Mouse (Mus musculus) heart, postnatal 0 days (tissue): ENCODE measurements around the gene Otc. TPM values are rescaled to one million over a fixed set of nuclear protein-coding genes. Genes with fewer than 3 reads are reported as not detected.

ENCODE experiments used
- ATAC-seq: fragments of 200-750 bp; cut with Nextera tagmentation; 2 replicates; pipeline ENCODE4 v1.8.0; 2017; ENCODE audit warnings: low read depth, moderate number of reproducible peaks, moderate library complexity; ENCODE audit not compliant: insufficient read depth
- DNase-seq: peaks from one replicate; pipeline ENCODE4 v3.0.0-alpha.2; 2016; ENCODE audit warnings: low spot score
- H3K27ac ChIP-seq: fragments of 300-500 bp; sonication (generic); 2 replicates; pipeline ENCODE4 v1.5.1; 2014; ENCODE audit warnings: low read depth, mild to moderate bottlenecking
- H3K27me3 ChIP-seq: fragments of 300-500 bp; sonication (generic); 2 replicates; pipeline ENCODE4 v1.6.1; 2014; ENCODE audit warnings: low read length, mixed read lengths; ENCODE audit not compliant: control insufficient read depth, insufficient read depth
- H3K36me3 ChIP-seq: fragments of 300-500 bp; sonication (generic); replicated peaks from 2 replicates; pipeline ENCODE4 v1.6.1; 2014; ENCODE audit warnings: low read length, mixed read lengths; ENCODE audit not compliant: control insufficient read depth, insufficient read depth
- H3K4me1 ChIP-seq: fragments of 300-500 bp; sonication (generic); 2 replicates; pipeline ENCODE4 v1.6.1; 2014; ENCODE audit warnings: antibody characterized with exemption; ENCODE audit not compliant: control insufficient read depth, insufficient read depth
- H3K4me2 ChIP-seq: fragments of 300-500 bp; sonication (generic); 2 replicates; pipeline ENCODE4 v1.6.1; 2014; ENCODE audit warnings: low read depth, mild to moderate bottlenecking, low read length, moderate library complexity
- H3K4me3 ChIP-seq: fragments of 300-500 bp; sonication (generic); 2 replicates; pipeline ENCODE4 v1.5.1; 2014; ENCODE audit warnings: low read depth, low read length
- H3K9ac ChIP-seq: fragments of 300-500 bp; sonication (generic); replicated peaks from 2 replicates; pipeline ENCODE4 v1.6.1; 2014; ENCODE audit warnings: low read depth, low read length, mixed read lengths
- H3K9me3 ChIP-seq: fragments of 300-500 bp; sonication (generic); replicated peaks from 2 replicates; pipeline ENCODE4 v1.6.1; 2016; ENCODE audit warnings: low read length; ENCODE audit not compliant: control insufficient read depth
- CTCF ChIP-seq: IDR thresholded peaks from 2 replicates; pipeline ENCODE4 v1.5.1; 2016; ENCODE audit warnings: antibody characterized with exemption, control low read depth, low read depth
- EP300 ChIP-seq: IDR thresholded peaks from 2 replicates; pipeline ENCODE4 v1.6.1; 2016; ENCODE audit warnings: antibody characterized with exemption, low read depth
- WGBS: fragments of 180-500 bp; shearing (Covaris S2); extraction: QIAGEN DNeasy Blood & Tissue Kit; methylation state at CpG from one replicate; pipeline ENCODE4 v1.1.7; 2014; 5-methylcytosine and 5-hydroxymethylcytosine counted together
- polyA plus RNA-seq: library from polyadenylated mRNA; unstranded; fragments of >200 nt; fragmentation: Nextera tagmentation; extraction: Ambion mirVana; gene quantifications from 2 replicates; pipeline ENCODE4 v1.2.1, GENCODE M21; 2015
- total RNA-seq: library from RNA; depleted of rRNA; stranded (reverse); fragments of >200 nt; gene quantifications from 2 replicates; pipeline ENCODE4 v1.2.3, GENCODE M21; 2014; ENCODE audit warnings: low replicate concordance

Gene Otc
- total and polyA plus RNA-seq, 2 experiments from 2014 or later: not detected

- Histone ChIP-seq H3K27me3 (no peaks in the 10 kb centered on the region), H3K36me3 (no peaks in the 10 kb centered on the region), H3K9ac (no peak overlapping the region), H3K9me3 (no peaks in the 10 kb centered on the region), H3K4me2 (no peak overlapping the region), H3K4me3 (no peak overlapping the region), H3K4me1 (no peaks in the 10 kb centered on the region), H3K27ac (no peak overlapping the region)
- WGBS: 56% methylated on average over 2 of the region's 2 CpGs
- TF ChIP-seq EP300 (no peak), CTCF (peak; percentile 14; the same call in 1 of the 2 replicates)
- ATAC-seq: no peak
- no peak for DNase-seq
Measured at GRCm38 (mm10) chrX:10233051-10233450, 19.1 kb upstream of the Otc start.

DNA sequence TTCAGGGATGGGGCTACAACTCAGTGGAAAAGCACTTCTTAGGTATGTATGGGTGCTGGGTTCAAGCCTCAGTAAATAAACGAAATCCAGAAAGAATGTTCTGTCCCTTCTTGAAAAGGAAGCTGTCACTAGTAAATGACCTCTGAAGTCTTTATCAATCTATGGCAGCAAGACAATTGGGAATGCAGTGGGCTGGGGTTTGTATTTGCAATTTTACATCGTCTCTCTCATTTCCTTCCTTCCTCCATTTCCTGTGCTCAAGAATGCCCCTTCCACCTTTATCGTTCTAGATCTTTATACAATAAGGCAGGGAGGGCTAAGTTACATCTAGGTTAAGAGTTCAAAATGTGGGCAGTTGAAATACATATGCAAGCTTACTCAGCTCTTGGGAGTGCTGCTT, 17.5 kb upstream of the Otc start:
- no peak for ATAC-seq
- H3K36me3 ChIP-seq: no peaks in the 10 kb centered on the region
- H3K4me3 ChIP-seq: no peak overlapping the region
- 50% methylated on average over 3 of the region's 3 CpGs for WGBS
- no peaks in the 10 kb centered on the region for H3K4me1 ChIP-seq
- no peak for DNase-seq
- no peak for TF ChIP-seq EP300
- TF ChIP-seq CTCF: no peak
- H3K27ac ChIP-seq: no peak overlapping the region
- no peaks in the 10 kb centered on the region for H3K27me3 ChIP-seq
- no peaks in the 10 kb centered on the region for H3K9me3 ChIP-seq
- H3K9ac ChIP-seq: no peak overlapping the region
- H3K4me2 ChIP-seq: no peak overlapping the region

DNA sequence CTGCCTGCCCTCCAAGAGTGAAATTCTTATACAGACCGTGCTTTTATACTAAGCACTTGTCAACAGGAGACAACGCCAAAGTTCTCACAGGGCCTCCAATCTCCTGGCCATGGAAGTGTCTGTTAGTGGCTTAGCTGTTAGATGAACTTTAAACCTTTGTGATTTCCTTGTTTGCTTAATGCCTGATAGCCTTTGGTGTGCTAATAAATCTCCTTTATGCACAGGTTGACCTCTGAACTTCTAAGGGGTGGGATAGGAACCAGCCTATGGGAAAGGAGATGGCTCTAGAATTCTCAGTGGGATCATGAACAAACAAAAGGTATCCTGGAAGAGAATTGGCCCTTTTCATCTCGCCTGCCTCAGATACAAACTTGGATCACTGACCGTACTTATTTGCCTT, 12.6 kb upstream of the Otc start:
- Histone ChIP-seq H3K9ac (no peak overlapping the region), H3K4me2 (no peak overlapping the region), H3K27me3 (no peaks in the 10 kb centered on the region), H3K9me3 (no peaks in the 10 kb centered on the region), H3K4me3 (no peak overlapping the region), H3K36me3 (no peaks in the 10 kb centered on the region), H3K4me1 (no peaks in the 10 kb centered on the region), H3K27ac (no peak overlapping the region)
- no peak for TF ChIP-seq CTCF
- TF ChIP-seq EP300: no peak
- WGBS: 54% methylated on average over 4 of the region's 4 CpGs
- DNase-seq: no peak
- no peak for ATAC-seq

DNA sequence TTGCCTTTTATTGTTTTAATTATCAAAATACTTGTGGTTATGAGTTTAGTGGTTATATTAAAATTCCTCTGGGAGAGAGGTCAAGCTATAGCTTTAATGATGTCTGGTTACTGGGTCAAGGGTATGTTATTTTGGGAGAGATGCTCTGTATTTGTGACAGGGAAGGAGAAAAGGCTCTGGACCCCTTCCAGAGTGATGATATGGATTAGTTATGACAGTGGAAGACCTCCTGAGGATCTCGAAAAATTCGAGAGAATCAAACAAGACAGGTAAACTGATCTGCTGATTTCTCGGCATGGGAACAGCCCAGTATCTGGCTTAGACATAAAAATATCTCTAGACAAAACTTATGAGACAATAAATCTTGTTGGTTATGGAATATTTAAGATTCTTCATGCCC, 8.2 kb upstream of the Otc start:
- Histone ChIP-seq H3K4me2 (no peak overlapping the region), H3K4me3 (no peak overlapping the region), H3K36me3 (no peaks in the 10 kb centered on the region), H3K4me1 (no peaks in the 10 kb centered on the region), H3K9ac (no peak overlapping the region), H3K9me3 (no peaks in the 10 kb centered on the region), H3K27me3 (no peaks in the 10 kb centered on the region), H3K27ac (no peak overlapping the region)
- DNase-seq (no peak), ATAC-seq (no peak)
- TF ChIP-seq EP300 (no peak), CTCF (no peak)
- WGBS: 69% methylated on average over 3 of the region's 3 CpGs

DNA sequence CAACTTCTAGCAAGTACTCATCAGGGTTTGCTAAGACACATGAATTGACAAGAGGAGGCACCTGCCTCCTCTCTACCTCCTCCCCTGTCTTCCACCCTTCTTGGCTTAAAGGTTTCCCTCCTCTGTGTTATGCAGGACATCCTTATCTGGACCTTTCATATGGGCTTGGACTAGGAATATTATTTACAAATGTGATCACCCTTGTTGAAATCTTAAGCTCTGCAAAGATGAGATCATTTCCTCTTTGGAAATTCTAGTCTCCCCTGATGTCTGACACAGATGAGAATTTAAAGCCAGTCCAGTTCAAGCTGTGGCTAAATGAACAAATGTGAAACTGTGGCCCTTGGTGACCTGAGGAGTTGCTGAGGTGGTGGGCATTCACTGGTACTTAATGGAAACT, 748 bp upstream of the Otc start:
- ATAC-seq (no peak), DNase-seq (no peak)
- H3K9ac ChIP-seq: no peak overlapping the region
- TF ChIP-seq CTCF: no peak
- TF ChIP-seq EP300: no peak
- no peaks in the 10 kb centered on the region for H3K27me3 ChIP-seq
- no peak overlapping the region for H3K27ac ChIP-seq
- no peak overlapping the region for H3K4me2 ChIP-seq
- H3K4me3 ChIP-seq: no peak overlapping the region
- no peaks in the 10 kb centered on the region for H3K36me3 ChIP-seq
- no peaks in the 10 kb centered on the region for H3K9me3 ChIP-seq
- no peaks in the 10 kb centered on the region for H3K4me1 ChIP-seq

- WGBS: 50% methylated on average over 1 of the region's 1 CpGs
Measured at GRCm38 (mm10) chrX:10257774-10258173, 5.7 kb downstream of the Otc start.

More at GRCm38 (mm10) chrX:10257774-10258173, 5.7 kb downstream of the Otc start:
- ATAC-seq (peak; percentile 39; the same call in 1 of the 2 replicates), DNase-seq (peak; percentile 22)
- H3K4me3 ChIP-seq: no peak overlapping the region
- H3K4me2 ChIP-seq: no peak overlapping the region
- peak; percentile 66; the same call in 1 of the 2 replicates for TF ChIP-seq EP300
- no peak for TF ChIP-seq CTCF
- H3K9ac ChIP-seq: no peak overlapping the region
- no peaks in the 10 kb centered on the region for H3K27me3 ChIP-seq
- peak overlapping the region; percentile 61 for H3K27ac ChIP-seq
- H3K4me1 ChIP-seq: no peaks in the 10 kb centered on the region
- no peaks in the 10 kb centered on the region for H3K9me3 ChIP-seq
- no peaks in the 10 kb centered on the region for H3K36me3 ChIP-seq
